8 mouse cellular contexts compared by ENCODE assay signal in the genomic region with DNA sequence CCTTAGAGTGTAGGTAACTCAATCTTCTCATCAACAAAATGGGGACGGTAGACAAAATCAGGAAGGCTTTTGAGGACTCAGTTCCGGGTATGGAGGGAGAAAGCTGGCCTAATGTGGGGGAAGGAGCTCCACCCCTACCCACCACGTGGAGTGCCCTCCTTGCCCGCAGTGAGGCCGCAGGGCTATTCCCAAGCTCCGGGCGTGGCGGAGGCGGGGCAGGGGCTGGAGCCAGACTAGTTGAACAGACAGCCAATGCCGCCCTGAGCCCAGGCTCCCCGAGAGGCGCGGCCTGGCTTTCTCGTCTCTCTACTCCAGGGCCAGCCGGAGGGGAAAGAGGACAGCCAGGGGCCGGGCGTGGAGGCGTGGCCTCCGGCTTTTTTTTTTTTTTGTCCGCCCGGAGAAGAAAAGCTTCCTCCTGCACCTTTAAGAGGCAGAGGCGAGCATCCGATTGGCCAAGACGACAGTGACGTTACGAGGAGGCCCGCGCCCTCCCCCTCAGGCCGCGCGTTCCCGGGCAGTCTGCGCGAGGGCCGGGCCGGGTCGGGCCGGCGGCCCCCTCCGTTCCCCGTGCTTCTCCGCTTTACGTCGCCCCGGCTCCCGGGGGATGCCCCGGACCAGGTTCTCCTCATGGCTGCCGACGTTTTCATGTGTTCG. TPM values are rescaled to one million over a fixed set of nuclear protein-coding genes. Genes with fewer than 3 reads are reported as not detected.
A peak's percentile ranks its signal among the peaks of the same experiment; 100 is the strongest.
DNase-seq lines count a peak whose midpoint lies in the region; ATAC-seq lines count a peak whose summit lies in the region.

A gene (plus strand): TSS at position 496 of the 654 bp plus-strand sequence.

- peak within 1 kb of the TSS; percentile 91 for H3K4me2 ChIP-seq in hindbrain, embryonic 13.5 days

- no peaks in the 10 kb centered on the region for H3K27me3 ChIP-seq in hindbrain, embryonic 13.5 days

- WGBS in hindbrain, embryonic 13.5 days, result under 1% methylated on average over 48 of the region's 50 CpGs

- peak within 1 kb of the TSS; percentile 95 for H3K9ac ChIP-seq in hindbrain, embryonic 13.5 days

- peak within 1 kb of the TSS; percentile 96 for H3K4me3 ChIP-seq in hindbrain, embryonic 13.5 days

- peak; percentile 98 for DNase-seq in NIH3T3 (ENCODE audit: low read depth)
- peak; percentile 94 to 95 for DNase-seq in cerebellum, postnatal 10 days
- DNase-seq in frontal cortex, postnatal 14 days (ENCODE audit: low spot score in 2 of 2), result peak; percentile 86 to 88
- DNase-seq in layer of hippocampus, postnatal 25 days (ENCODE audit: extremely low spot score in 1 of 2, low spot score in 1 of 2), result peak; percentile 70 to 75
- peak; percentile 97 for DNase-seq in lung, postnatal 25 days (ENCODE audit: low spot score)
- peak; percentile 96 for DNase-seq in retina, embryonic 14.5 days (ENCODE audit: low spot score)
- DNase-seq in thymus, postnatal 4 days, result peak; percentile 89

- no peaks in the 10 kb centered on the region for H3K9me3 ChIP-seq in hindbrain, embryonic 13.5 days

- H3K4me1 ChIP-seq in hindbrain, embryonic 13.5 days (replicated peaks), result peaks cover 56% of the 10 kb centered on the region

- ATAC-seq in hindbrain, embryonic 13.5 days (ENCODE audit: low FRiP score), result peak; percentile 95

- H3K27ac ChIP-seq in hindbrain, embryonic 13.5 days, result peak within 1 kb of the TSS; percentile 87

- no peaks in the 10 kb centered on the region for H3K36me3 ChIP-seq in hindbrain, embryonic 13.5 days

RNA-seq across cellular contexts. Expression of the gene that starts here (rescaled TPM):
- polyA plus RNA-seq in hindbrain, embryonic 13.5 days (2015; fragmentation: Nextera tagmentation; extraction: Ambion mirVana), result 18.4 and 19.5 TPM in 2 replicates
- 10 to 100 TPM; 16.6 to 21.6 TPM for total RNA-seq in layer of hippocampus, postnatal 25 days (2021)

Comparison
In these comparisons a context has a peak if more than half of its experiments do, and no peak if none do; other contexts are left out.
1. Peak in every context shown above with its lines: DNase-seq, ATAC-seq, H3K4me3 ChIP-seq and H3K27ac ChIP-seq.